Mouse (Mus musculus) hindbrain, embryonic 11.5 days (tissue): ENCODE measurements around the gene Det1. TPM values are rescaled to one million over a fixed set of nuclear protein-coding genes. Genes with fewer than 3 reads are reported as not detected.

Source experiments
- ATAC-seq: fragments of 200-750 bp; cut with Nextera tagmentation; 2 replicates; pipeline ENCODE4 v1.8.0; 2017; ENCODE audit warnings: mild to moderate bottlenecking, moderate TSS enrichment, moderate library complexity; ENCODE audit not compliant: low FRiP score
- DNase-seq: peaks from one replicate; pipeline ENCODE4 v3.0.0-alpha.2; 2015; ENCODE audit warnings: low spot score
- H3K27ac ChIP-seq: fragments of 300-500 bp; sonication (generic); 2 replicates; pipeline ENCODE4 v1.5.1; 2014; ENCODE audit warnings: mild to moderate bottlenecking, low read depth, low read length
- H3K27me3 ChIP-seq: fragments of 300-500 bp; sonication (generic); 2 replicates; pipeline ENCODE4 v1.6.1; 2014; ENCODE audit warnings: mild to moderate bottlenecking, low read length, moderate library complexity, mixed read lengths; ENCODE audit not compliant: control insufficient read depth, insufficient read depth
- H3K36me3 ChIP-seq: fragments of 300-500 bp; sonication (generic); 2 replicates; pipeline ENCODE4 v1.6.1; 2014; ENCODE audit warnings: mild to moderate bottlenecking, low read length, moderate library complexity, mixed read lengths; ENCODE audit not compliant: control insufficient read depth, insufficient read depth
- H3K4me1 ChIP-seq: fragments of 300-500 bp; sonication (generic); replicated peaks from 2 replicates; pipeline ENCODE4 v1.6.1; 2014; ENCODE audit warnings: low read length, mixed read lengths; ENCODE audit not compliant: control insufficient read depth, insufficient read depth
- H3K4me2 ChIP-seq: fragments of 300-500 bp; sonication (generic); replicated peaks from 2 replicates; pipeline ENCODE4 v1.6.1; 2014; ENCODE audit warnings: mild to moderate bottlenecking, low read depth, low read length
- H3K4me3 ChIP-seq: fragments of 300-500 bp; sonication (generic); 2 replicates; pipeline ENCODE4 v1.5.1; 2014; ENCODE audit warnings: low read depth, low read length
- H3K9ac ChIP-seq: fragments of 300-500 bp; sonication (generic); 2 replicates; pipeline ENCODE4 v1.6.1; 2014; ENCODE audit warnings: low read depth, low read length
- H3K9me3 ChIP-seq: fragments of 300-500 bp; sonication (generic); 2 replicates; pipeline ENCODE4 v1.6.1; 2016; ENCODE audit warnings: low read length; ENCODE audit not compliant: control insufficient read depth
- WGBS: fragments of 180-500 bp; shearing (Covaris S2); extraction: QIAGEN DNeasy Blood & Tissue Kit; methylation state at CpG from one replicate; pipeline ENCODE4 v1.1.7; 2014; 5-methylcytosine and 5-hydroxymethylcytosine counted together
- polyA plus RNA-seq: library from polyadenylated mRNA; unstranded; fragments of >200 nt; fragmentation: Nextera tagmentation; extraction: Ambion mirVana; gene quantifications from 2 replicates; pipeline ENCODE4 v1.2.1, GENCODE M21; 2014

The Det1 gene
- polyA plus RNA-seq, 1 experiment from 2014 or later: 17.8 TPM

DNA sequence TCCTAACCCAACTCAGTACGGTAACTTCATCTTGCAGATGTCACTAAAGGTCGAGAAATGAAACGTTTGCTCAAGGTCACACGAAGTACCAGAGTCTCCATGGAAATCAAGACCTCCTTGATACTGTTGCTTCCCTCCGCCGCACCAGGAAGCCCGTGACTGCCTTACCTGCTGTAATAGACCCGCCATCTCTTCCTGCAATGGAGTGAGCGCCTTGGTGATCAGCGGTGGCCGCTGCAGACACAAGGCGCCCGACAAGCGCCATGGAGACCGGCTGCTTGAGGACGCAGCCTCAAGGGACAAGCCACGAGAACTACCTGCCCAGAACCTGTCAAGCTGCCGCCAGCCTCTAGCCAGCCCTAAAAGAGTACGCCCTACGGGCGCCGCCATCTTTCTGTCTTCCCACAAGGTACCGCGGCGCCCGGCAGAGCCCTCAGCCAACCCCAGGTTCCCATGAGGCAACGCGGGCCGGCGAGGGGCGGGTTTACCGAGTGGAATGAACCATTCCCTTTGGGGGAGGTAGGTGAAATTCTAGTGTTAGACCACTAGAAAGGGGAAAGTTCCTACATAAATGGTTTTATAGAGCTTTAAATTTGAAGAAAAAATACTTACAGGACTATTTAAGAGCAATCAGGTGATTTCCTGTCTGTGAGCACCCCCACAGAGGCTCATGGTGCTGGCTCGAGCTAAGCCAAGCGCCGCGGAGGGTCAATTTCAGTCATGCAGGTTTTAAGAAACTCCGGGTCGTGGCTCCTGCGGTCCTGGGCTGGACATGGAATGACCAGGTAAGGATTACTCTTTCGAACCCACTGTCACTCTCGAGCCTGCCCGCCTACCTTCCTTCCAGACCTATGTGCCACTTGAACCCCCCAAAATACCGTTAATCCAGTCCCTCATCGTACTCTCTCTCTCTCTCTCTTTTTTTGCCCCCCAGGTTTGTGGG is 64.2 kb downstream of the Det1 start, which contains the start of the genes Mrps11 and Mrpl46:
Gene Mrps11 (plus strand): TSS at position 481 of the 943 bp plus-strand sequence.
Gene Mrpl46 (minus strand): TSS at position 893 of the 943 bp plus-strand sequence.
- H3K4me3 ChIP-seq: peak within 1 kb of the TSS; percentile 96
- WGBS: under 1% methylated on average over 44 of the region's 44 CpGs
- no peak within 1 kb of the TSS for H3K27ac ChIP-seq
- H3K9me3 ChIP-seq: no peaks in the 10 kb centered on the region
- H3K4me1 ChIP-seq: no peaks in the 10 kb centered on the region
- H3K27me3 ChIP-seq: no peaks in the 10 kb centered on the region
- DNase-seq (peak; percentile 91), ATAC-seq (peak; percentile 98)
- H3K9ac ChIP-seq: peak within 1 kb of the TSS; percentile 81
- peak within 1 kb of the TSS; percentile 83 for H3K4me2 ChIP-seq
- no peaks in the 10 kb centered on the region for H3K36me3 ChIP-seq

DNA sequence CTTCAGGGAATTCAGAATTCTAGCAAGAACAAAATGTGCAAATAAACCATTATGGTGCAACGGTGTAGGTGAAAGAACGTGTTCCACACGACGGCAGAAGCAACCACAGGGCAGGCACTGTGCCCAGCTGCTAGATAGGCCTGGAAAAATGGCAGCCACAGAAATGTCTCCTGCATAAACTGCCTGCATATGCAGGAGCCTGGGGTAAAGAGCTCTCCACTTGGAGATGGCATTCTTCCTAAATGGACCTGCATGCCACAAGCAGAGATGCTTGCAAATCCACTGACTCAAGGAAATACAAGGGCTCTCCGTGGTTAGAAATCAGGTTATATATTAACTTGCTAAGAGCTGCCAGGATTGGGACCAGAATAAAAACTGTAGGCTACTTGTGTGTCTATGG is 68.3 kb downstream of the Det1 start:
- Histone ChIP-seq H3K9ac (no peak overlapping the region), H3K4me1 (no peaks in the 10 kb centered on the region), H3K27ac (no peak overlapping the region), H3K27me3 (no peaks in the 10 kb centered on the region), H3K9me3 (no peaks in the 10 kb centered on the region), H3K4me3 (no peak overlapping the region), H3K36me3 (0 out of 2 replicates have a peak, but pooled peaks cover 4% of the 10 kb centered on the region), H3K4me2 (no peak overlapping the region)
- WGBS: 93% methylated on average over 5 of the region's 5 CpGs
- no peak for ATAC-seq
- no peak for DNase-seq

Other genes with a start within 250 kb of the Det1 start
- 7.9 and 8.0 TPM in 2 replicates for gene Ntrk3, start 109.3 kb downstream of the Det1 start, polyA plus RNA-seq
- gene Mrps11, start 64.1 kb downstream of the Det1 start, polyA plus RNA-seq: 81.2 TPM in 2 replicates
- gene Mrpl46, start 63.7 kb downstream of the Det1 start, polyA plus RNA-seq: 72.4 and 76.6 TPM in 2 replicates
- gene Aen, start 48.6 kb upstream of the Det1 start, polyA plus RNA-seq: 37.4 and 43.7 TPM in 2 replicates
- 0.14 and 0.56 TPM in 2 replicates for gene Isg20, start 66.2 kb upstream of the Det1 start, polyA plus RNA-seq
- 0.53 and 0.63 TPM in 2 replicates for gene Acan, start 206.2 kb upstream of the Det1 start, polyA plus RNA-seq